In the genomic region with DNA sequence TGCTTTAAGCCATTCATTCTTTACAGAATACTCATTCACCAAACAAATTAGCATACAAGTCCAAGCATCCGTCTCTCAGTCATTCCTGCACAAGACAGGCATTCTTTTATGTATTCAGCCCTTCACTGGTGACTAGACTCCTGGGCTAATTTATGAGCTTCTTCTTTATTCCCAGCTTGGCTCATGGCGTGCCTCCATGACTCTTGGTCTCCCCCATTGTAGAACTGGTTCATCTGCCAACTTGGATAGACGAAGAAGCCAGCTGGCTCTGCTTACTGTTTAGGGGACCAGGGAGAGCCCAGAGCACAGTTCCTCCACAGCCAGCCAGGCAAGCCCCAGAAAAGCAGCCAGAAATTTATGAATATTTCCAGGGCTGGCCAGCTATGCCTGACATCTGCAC, we compare ENCODE assay signal across 9 mouse cellular contexts.
DNase-seq lines count a peak whose midpoint lies in the region; ATAC-seq lines count a peak whose summit lies in the region.
"Had no signal": no experiment of that assay in that cellular context is flagged by ENCODE, and none has a peak within 500 bp of the region (broad histone marks: within the 10 kb centered on the region; RNA-seq: fewer than 3 reads in every experiment).

No protein-coding gene starts in this region.

- no peaks in the 10 kb centered on the region for H3K9me3 ChIP-seq in midbrain, embryonic 15.5 days
- no peaks in the 10 kb centered on the region for H3K9me3 ChIP-seq in midbrain, embryonic 10.5 days (replicated peaks)
- H3K9me3 ChIP-seq: neural tube, embryonic 12.5 days had no signal

- no peaks in the 10 kb centered on the region for H3K36me3 ChIP-seq in midbrain, embryonic 15.5 days (replicated peaks)
- H3K36me3 ChIP-seq in midbrain, embryonic 10.5 days: no peaks in the 10 kb centered on the region
- H3K36me3 ChIP-seq: neural tube, embryonic 12.5 days had no signal

- ATAC-seq in midbrain, embryonic 15.5 days (replicated peaks): peak; percentile 65; the same call in 1 of the 2 replicates

- intact Hi-C loops in left cerebral cortex, postnatal 36 days (cut with DNase I): no loop called here

- H3K4me1 ChIP-seq in midbrain, embryonic 15.5 days: no peaks in the 10 kb centered on the region
- no peaks in the 10 kb centered on the region for H3K4me1 ChIP-seq in midbrain, embryonic 10.5 days
- H3K4me1 ChIP-seq: neural tube, embryonic 12.5 days had no signal

- no peak overlapping the region for H3K4me2 ChIP-seq in midbrain, embryonic 15.5 days
- H3K4me2 ChIP-seq: neural tube, embryonic 12.5 days had no signal

- H3K27me3 ChIP-seq in midbrain, embryonic 15.5 days (replicated peaks): no peaks in the 10 kb centered on the region
- no peaks in the 10 kb centered on the region for H3K27me3 ChIP-seq in midbrain, embryonic 10.5 days (ENCODE audit: low read depth, poor library complexity, severe bottlenecking)
- H3K27me3 ChIP-seq: neural tube, embryonic 12.5 days had no signal

- no peak overlapping the region for H3K27ac ChIP-seq in midbrain, embryonic 15.5 days
- no peak overlapping the region for H3K27ac ChIP-seq in midbrain, embryonic 10.5 days (replicated peaks)
- H3K27ac ChIP-seq: neural tube, embryonic 12.5 days had no signal

- no peak for DNase-seq in midbrain, embryonic 10.5 days (ENCODE audit: low spot score)
- peak; percentile 44 for DNase-seq in cerebellum, adult 9-10 months
- peak; percentile 66 for DNase-seq in heart, adult 8-10 months (ENCODE audit: low spot score)
- peak; percentile 8 to 15 for DNase-seq in layer of hippocampus, postnatal 25 days (ENCODE audit: extremely low spot score in 1 of 2, low spot score in 1 of 2)
- no peak for DNase-seq in thymus, postnatal 0 days (ENCODE audit: low spot score)
- DNase-seq in left cerebral cortex, postnatal 36 days (ENCODE audit: low spot score in 2 of 2): no peak
- no peak for DNase-seq in T-cell, adult 2 months (ENCODE audit: low spot score)

- no peak overlapping the region for H3K4me3 ChIP-seq in midbrain, embryonic 15.5 days
- no peak overlapping the region for H3K4me3 ChIP-seq in midbrain, embryonic 10.5 days
- H3K4me3 ChIP-seq: neural tube, embryonic 12.5 days had no signal

- H3K9ac ChIP-seq in midbrain, embryonic 15.5 days: no peak overlapping the region
- H3K9ac ChIP-seq: neural tube, embryonic 12.5 days had no signal

- WGBS in midbrain, embryonic 15.5 days: 41% methylated on average over 3 of the region's 3 CpGs
- 82% methylated on average over 3 of the region's 3 CpGs for WGBS in midbrain, embryonic 10.5 days

Comparison
In these comparisons a context has a peak if more than half of its experiments do, and no peak if none do; other contexts are left out.
1. DNase-seq: peak in cerebellum, adult 9-10 months (single experiment), heart, adult 8-10 months (single experiment) and layer of hippocampus, postnatal 25 days (2 of 2); none in midbrain, embryonic 10.5 days (single experiment), thymus, postnatal 0 days (single experiment), left cerebral cortex, postnatal 36 days (0 of 2) and T-cell, adult 2 months (single experiment).